In genomic region chr17:47135391-47135790, GRCm38 (mm10) we compare ENCODE assay signal across 13 mouse cellular contexts.
"Had no signal": no experiment of that assay in that cellular context is flagged by ENCODE, and none has a peak within 500 bp of the region (broad histone marks: within the 10 kb centered on the region; RNA-seq: fewer than 3 reads in every experiment).

No protein-coding gene starts in this region.

- H3K4me3 ChIP-seq: intestine, embryonic 15.5 days; limb, embryonic 12.5 days; liver, embryonic 13.5 days; lung, embryonic 15.5 days; midbrain, embryonic 13.5 days had no signal

- DNase-seq: layer of hippocampus, postnatal 36 days; liver; liver, embryonic 13.5 days; liver, postnatal 0 days; right cerebral cortex, postnatal 14 days; thymus, adult 18-20 months; thymus, postnatal 36 days had no signal

- H3K9ac ChIP-seq: hindbrain, embryonic 14.5 days; intestine, embryonic 15.5 days; limb, embryonic 12.5 days; liver, embryonic 13.5 days; liver, postnatal 0 days; lung, embryonic 15.5 days; midbrain, embryonic 13.5 days had no signal

- H3K36me3 ChIP-seq: intestine, embryonic 15.5 days; limb, embryonic 12.5 days; liver, embryonic 13.5 days; lung, embryonic 15.5 days; midbrain, embryonic 13.5 days had no signal

- H3K4me2 ChIP-seq: hindbrain, embryonic 14.5 days; intestine, embryonic 15.5 days; limb, embryonic 12.5 days; liver, embryonic 13.5 days; lung, embryonic 15.5 days; midbrain, embryonic 13.5 days had no signal

- H3K27me3 ChIP-seq: intestine, embryonic 15.5 days; limb, embryonic 12.5 days; lung, embryonic 15.5 days; midbrain, embryonic 13.5 days had no signal

- H3K27ac ChIP-seq: hindbrain, embryonic 14.5 days; intestine, embryonic 15.5 days; kidney, postnatal 0 days; limb, embryonic 12.5 days; liver, embryonic 13.5 days; lung, embryonic 15.5 days; midbrain, embryonic 13.5 days had no signal

- ATAC-seq: intestine, embryonic 15.5 days; liver, postnatal 0 days; midbrain, embryonic 13.5 days had no signal

- H3K9me3 ChIP-seq: intestine, embryonic 15.5 days; limb, embryonic 12.5 days; liver, embryonic 13.5 days; lung, embryonic 15.5 days; midbrain, embryonic 13.5 days had no signal
